Mouse (Mus musculus) MEL (cell line): Measurements from ENCODE around the gene Cdc34. TPM values are rescaled to one million over a fixed set of nuclear protein-coding genes. Genes with fewer than 3 reads are reported as not detected.

Experiments
- DNase-seq: peaks from one replicate; pipeline ENCODE4 v3.0.0; 2011; ENCODE audit warnings: low read depth, low spot score
- H3K27ac ChIP-seq: 2 replicates; pipeline ENCODE4 v1.5.1; 2012; ENCODE audit warnings: low read depth, mild to moderate bottlenecking, control low read depth, low read length, moderate library complexity; ENCODE audit not compliant: control insufficient read depth
- H3K27me3 ChIP-seq, 2 experiments: fragments of 150-350 bp in 1 of 2; sonication (generic) in 1 of 2; 2 replicates each; pipeline ENCODE4 v1.6.1; 2012; ENCODE audit warnings: low read length in 2 of 2, mild to moderate bottlenecking in 2 of 2, improper control_type of control experiment in 1 of 2, moderate library complexity in 1 of 2; ENCODE audit not compliant: insufficient read depth in 2 of 2, control insufficient read depth in 1 of 2
- H3K36me3 ChIP-seq, 2 experiments: 2 replicates each; pipeline ENCODE4 v1.6.1; 2012 to 2014; ENCODE audit warnings: low read length in 2 of 2, improper control_type of control experiment in 1 of 2, inconsistent platforms in 1 of 2, mild to moderate bottlenecking in 1 of 2; ENCODE audit not compliant: insufficient read depth in 2 of 2, control insufficient read depth in 1 of 2
- H3K4me1 ChIP-seq, 2 experiments: fragments of 150-350 bp in 1 of 2; sonication (generic) in 1 of 2; 2 replicates each; pipeline ENCODE4 v1.6.1; 2012; ENCODE audit warnings: low read length in 2 of 2, improper control_type of control experiment in 1 of 2, mild to moderate bottlenecking in 1 of 2; ENCODE audit not compliant: insufficient read depth in 2 of 2, control insufficient read depth in 1 of 2
- H3K4me3 ChIP-seq, 2 experiments: fragments of 150-350 bp in 1 of 2; sonication (generic) in 1 of 2; 2 replicates each; pipeline ENCODE4 v1.5.1; 2012; ENCODE audit warnings: low read depth in 2 of 2, low read length in 2 of 2, mild to moderate bottlenecking in 2 of 2, moderate library complexity in 2 of 2, control low read depth in 1 of 2, improper control_type of control experiment in 1 of 2; ENCODE audit not compliant: control insufficient read depth in 1 of 2, insufficient read depth in 1 of 2
- H3K79me2 ChIP-seq: 2 replicates; pipeline ENCODE4 v1.6.1; 2012; ENCODE audit warnings: mild to moderate bottlenecking, low read length, moderate library complexity; ENCODE audit not compliant: control insufficient read depth, poor library complexity, insufficient read depth
- H3K9ac ChIP-seq: 2 replicates; pipeline ENCODE4 v1.6.1; 2012; ENCODE audit warnings: low read depth, mild to moderate bottlenecking, control low read depth, low read length, moderate library complexity; ENCODE audit not compliant: control insufficient read depth, poor library complexity, severe bottlenecking
- H3K9me3 ChIP-seq: fragments of 150-350 bp; sonication (generic); replicated peaks from 2 replicates; pipeline ENCODE4 v1.6.1; 2012; ENCODE audit warnings: mild to moderate bottlenecking, low read length, improper control_type of control experiment, moderate library complexity; ENCODE audit not compliant: insufficient read depth
- CHD2 ChIP-seq: IDR thresholded peaks from 2 replicates; pipeline ENCODE4 v1.6.1; 2011; ENCODE audit warnings: low read length, improper control_type of control experiment
- E2F4 ChIP-seq: IDR thresholded peaks from 2 replicates; pipeline ENCODE4 v1.6.1; 2011; ENCODE audit warnings: low read depth, low read length, improper control_type of control experiment, borderline replicate concordance
- EP300 ChIP-seq, 2 experiments: IDR thresholded peaks; 2 replicates each; pipeline ENCODE4 v1.6.1; 2011; ENCODE audit warnings: improper control_type of control experiment in 2 of 2, low read length in 2 of 2, low read depth in 1 of 2, mild to moderate bottlenecking in 1 of 2
- GABPA ChIP-seq: IDR thresholded peaks from 2 replicates; pipeline ENCODE4 v1.6.1; 2012; ENCODE audit warnings: low read depth, mild to moderate bottlenecking, inconsistent platforms, low read length, improper control_type of control experiment, moderate library complexity
- GATA1 ChIP-seq: IDR thresholded peaks from 2 replicates; pipeline ENCODE4 v1.6.1; 2011; ENCODE audit warnings: low read depth, low read length, improper control_type of control experiment
- MYB ChIP-seq: IDR thresholded peaks from 2 replicates; pipeline ENCODE4 v1.6.1; 2011; ENCODE audit warnings: mild to moderate bottlenecking, low read depth, low read length, improper control_type of control experiment
- MYC ChIP-seq: IDR thresholded peaks from 2 replicates; pipeline ENCODE4 v1.6.1; 2011; ENCODE audit warnings: low read depth, mild to moderate bottlenecking, low read length, improper control_type of control experiment, moderate library complexity
- NRF1 ChIP-seq: IDR thresholded peaks from 2 replicates; pipeline ENCODE4 v1.6.1; 2014; ENCODE audit warnings: low read depth, mild to moderate bottlenecking, inconsistent platforms, low read length, improper control_type of control experiment, moderate library complexity; ENCODE audit not compliant: poor library complexity, insufficient read depth, severe bottlenecking
- POLR2AphosphoS2 ChIP-seq: IDR thresholded peaks from 2 replicates; pipeline ENCODE4 v1.6.1; 2011; ENCODE audit warnings: low read length, improper control_type of control experiment
- RCOR1 ChIP-seq: IDR thresholded peaks from 2 replicates; pipeline ENCODE4 v1.6.1; 2012; ENCODE audit warnings: low read depth, mild to moderate bottlenecking, inconsistent platforms, low read length, improper control_type of control experiment
- SMC3 ChIP-seq: IDR thresholded peaks from 2 replicates; pipeline ENCODE4 v1.6.1; 2011; ENCODE audit warnings: low read depth, low read length, improper control_type of control experiment
- USF1 ChIP-seq: IDR thresholded peaks from 2 replicates; pipeline ENCODE4 v1.6.1; 2014; ENCODE audit warnings: low read depth, mild to moderate bottlenecking, inconsistent platforms, low read length, improper control_type of control experiment, moderate library complexity
- USF2 ChIP-seq, 2 experiments: IDR thresholded peaks; 2 replicates each; pipeline ENCODE4 v1.6.1; 2011 to 2012; ENCODE audit warnings: improper control_type of control experiment in 2 of 2, low read length in 2 of 2, borderline replicate concordance in 1 of 2, inconsistent platforms in 1 of 2, low read depth in 1 of 2, mild to moderate bottlenecking in 1 of 2; ENCODE audit not compliant: insufficient read depth in 1 of 2
- ZNF384 ChIP-seq: IDR thresholded peaks from 2 replicates; pipeline ENCODE4 v1.6.1; 2012; ENCODE audit warnings: low read depth, mild to moderate bottlenecking, inconsistent platforms, low read length, improper control_type of control experiment
- polyA plus RNA-seq, 2 experiments: library from polyadenylated mRNA; stranded (reverse) in 1 of 2; unstranded in 1 of 2; fragments of >175 nt in 1 of 2; fragments of >200 nt in 1 of 2; gene quantifications; 2 replicates each; pipeline versions ENCODE4 v1.2.1 to v1.2.4; 2012; ENCODE audit warnings: low replicate concordance in 2 of 2, low read depth in 1 of 2; ENCODE audit not compliant: insufficient read length in 2 of 2, insufficient read depth in 1 of 2, missing spikeins in 1 of 2
- total RNA-seq: library from RNA; depleted of rRNA; stranded (reverse); fragments of 300-350 nt; gene quantifications from 2 replicates; pipeline ENCODE4 v1.2.3, GENCODE M21; 2012

The Cdc34 gene
- total and polyA plus RNA-seq, 3 experiments = 318 to 422 (median 417) TPM

GRCm38 (mm10) chr10:79698459-79698858 is 16.5 kb downstream of the Cdc34 start:
- Histone ChIP-seq H3K27me3 (no peaks in the 10 kb centered on the region), H3K9ac (no peak overlapping the region), H3K4me3 (no peak overlapping the region)
- DNase-seq = no peak
- TF ChIP-seq EP300 (IDR thresholded peaks at IDR 0.05; ENCODE audit: low read depth in 1 of 2, low read length in 2 of 2) (no peak), RCOR1 (no peak), USF1 (no peak), ZNF384 (no peak), MYC (no peak), CHD2 (no peak), USF2 (IDR thresholded peaks at IDR 0.05; ENCODE audit: borderline replicate concordance in 1 of 2, insufficient read depth in 1 of 2, low read depth in 1 of 2, low read length in 2 of 2) (no peak), E2F4 (no peak)
- TF ChIP-seq, all 39 proteins: peak for 0
- Histone ChIP-seq H3K9me3 (no peaks in the 10 kb centered on the region), H3K27ac (no peak overlapping the region), H3K36me3 (no peaks in the 10 kb centered on the region), H3K4me1 (no peaks in the 10 kb centered on the region), H3K79me2 (no peaks in the 10 kb centered on the region; the same call in 1 of the 2 replicates)

GRCm38 (mm10) chr10:79700676-79701075 is 18.7 kb downstream of the Cdc34 start:
- Histone ChIP-seq H3K4me3 (no peak overlapping the region), H3K27ac (no peak overlapping the region)
- no peak for TF ChIP-seq SMC3

GRCm38 (mm10) chr10:79701443-79702129 is 19.6 kb downstream of the Cdc34 start:
- TF ChIP-seq POLR2AphosphoS2 (no peak), GABPA (no peak), RCOR1 (no peak), MYB (no peak), NRF1 (no peak), GATA1 (no peak), EP300 (IDR thresholded peaks at IDR 0.05; ENCODE audit: low read depth in 1 of 2, low read length in 2 of 2) (no peak)
- H3K4me1 ChIP-seq = peaks cover 7 to 13% of the 10 kb centered on the region in 2 experiments; a peak in 3 of 4 replicates
- no peak overlapping the region for H3K27ac ChIP-seq
- peaks cover 23% of the 10 kb centered on the region for H3K79me2 ChIP-seq
- no peaks in the 10 kb centered on the region for H3K27me3 ChIP-seq
- H3K36me3 ChIP-seq = peaks cover 0 to 11% of the 10 kb centered on the region in 2 experiments; a peak in 2 of 4 replicates
- no peak overlapping the region for H3K4me3 ChIP-seq
- no peaks in the 10 kb centered on the region for H3K9me3 ChIP-seq
- DNase-seq = no peak
- H3K9ac ChIP-seq = no peak overlapping the region

More at GRCm38 (mm10) chr10:79700676-79701075, 18.7 kb downstream of the Cdc34 start:
- peaks cover 3 to 4% of the 10 kb centered on the region in 2 experiments; a peak in 3 of 4 replicates for H3K4me1 ChIP-seq
- H3K9ac ChIP-seq = no peak overlapping the region
- no peak for DNase-seq
- peaks cover 14% of the 10 kb centered on the region for H3K79me2 ChIP-seq
- H3K9me3 ChIP-seq = no peaks in the 10 kb centered on the region
- no peaks in the 10 kb centered on the region for H3K27me3 ChIP-seq
- H3K36me3 ChIP-seq = peaks cover 0 to 4% of the 10 kb centered on the region in 2 experiments; a peak in 2 of 4 replicates
